Mouse (Mus musculus) CH12.LX (cell line): Measurements from ENCODE around the gene Ankrd28.
A peak's percentile ranks its signal among the peaks of the same experiment; 100 is the strongest.

Source experiments
- BHLHE40 ChIP-seq: IDR thresholded peaks from 2 replicates; pipeline ENCODE4 v1.6.1; 2011; ENCODE audit warnings: mild to moderate bottlenecking, low read depth, low read length, improper control_type of control experiment
- CHD2 ChIP-seq: IDR thresholded peaks from 2 replicates; pipeline ENCODE4 v1.6.1; 2011; ENCODE audit warnings: low read length, improper control_type of control experiment
- CTCF ChIP-seq, 2 experiments: IDR thresholded peaks in 1 of 2; conservative IDR thresholded peaks in 1 of 2; 2 replicates each; pipeline ENCODE4 v1.5.1; 2011 to 2012; ENCODE audit warnings: low read depth in 2 of 2, low read length in 2 of 2, improper control_type of control experiment in 1 of 2, inconsistent platforms in 1 of 2, mild to moderate bottlenecking in 1 of 2, moderate library complexity in 1 of 2
- ETS1 ChIP-seq: conservative IDR thresholded peaks from 2 replicates; pipeline ENCODE4 v1.6.1; 2012; ENCODE audit warnings: low read depth, mild to moderate bottlenecking, inconsistent platforms, low read length, improper control_type of control experiment, moderate library complexity
- MAX ChIP-seq: IDR thresholded peaks from 2 replicates; pipeline ENCODE4 v1.6.1; 2011; ENCODE audit warnings: low read length, improper control_type of control experiment
- MEF2A ChIP-seq: IDR thresholded peaks from 2 replicates; pipeline ENCODE4 v1.6.1; 2014; ENCODE audit warnings: low read depth, mild to moderate bottlenecking, inconsistent platforms, low read length, improper control_type of control experiment, borderline replicate concordance
- MXI1 ChIP-seq: IDR thresholded peaks from 2 replicates; pipeline ENCODE4 v1.6.1; 2011; ENCODE audit warnings: mild to moderate bottlenecking, low read depth, low read length, improper control_type of control experiment
- NELFE ChIP-seq: IDR thresholded peaks from 2 replicates; pipeline ENCODE4 v1.6.1; 2011; ENCODE audit warnings: low read depth, low read length, improper control_type of control experiment
- POLR2A ChIP-seq: IDR thresholded peaks from 2 replicates; pipeline ENCODE4 v1.6.1; 2011; ENCODE audit warnings: low read depth, mild to moderate bottlenecking, improper control_type of control experiment, low read length
- POLR2AphosphoS2 ChIP-seq: IDR thresholded peaks from 2 replicates; pipeline ENCODE4 v1.6.1; 2011; ENCODE audit warnings: low read depth, low read length, improper control_type of control experiment
- USF1 ChIP-seq: IDR thresholded peaks from 2 replicates; pipeline ENCODE4 v1.6.1; 2014; ENCODE audit warnings: low read depth, mild to moderate bottlenecking, inconsistent platforms, low read length, improper control_type of control experiment

DNA sequence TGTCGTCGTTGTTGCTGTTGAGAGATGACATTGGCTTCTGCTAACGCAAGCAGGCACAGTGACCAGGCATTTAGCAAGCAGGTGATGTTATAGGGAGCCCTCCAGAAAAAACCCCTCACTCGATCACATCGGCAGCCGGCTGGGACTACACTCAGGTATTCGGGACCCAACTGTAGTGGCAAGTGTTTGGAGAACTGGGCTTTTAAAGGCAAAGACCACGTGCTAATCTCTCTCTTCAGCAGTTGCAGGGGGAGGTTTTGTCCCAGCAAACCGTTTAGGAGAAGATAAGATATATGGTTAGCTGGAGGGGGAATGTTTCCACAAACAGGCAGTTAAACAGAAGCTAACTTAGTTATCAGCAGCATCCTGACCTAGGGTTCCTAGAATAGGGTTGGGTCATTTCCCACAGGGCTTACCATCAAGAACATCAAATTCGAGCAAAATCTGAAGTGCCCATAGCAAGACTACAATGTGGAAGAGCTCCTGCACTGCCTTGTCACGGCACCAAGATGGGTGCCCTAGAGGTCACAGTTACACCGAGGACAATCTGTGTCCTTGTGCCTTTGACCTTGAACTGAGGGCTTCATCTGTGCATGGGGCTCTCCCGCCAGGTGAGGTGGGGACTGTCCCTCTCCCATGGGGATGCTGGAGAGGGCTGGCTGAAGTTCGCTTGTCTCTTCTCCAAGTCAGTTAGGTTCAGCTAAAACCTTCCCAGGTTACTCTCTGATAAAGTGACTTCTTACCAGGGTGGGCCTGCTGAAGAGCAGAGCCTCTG lies 177.2 kb downstream of the Ankrd28 start:
- TF ChIP-seq POLR2AphosphoS2 (no peak), MAX (peak; percentile 84), CHD2 (no peak), POLR2A (no peak), MXI1 (peak; percentile 77), USF1 (no peak), CTCF (conservative IDR thresholded peaks at IDR 0.05 in 1 of 2, IDR thresholded peaks at IDR 0.05 in 1 of 2; ENCODE audit: low read depth in 2 of 2, low read length in 2 of 2) (no peak), BHLHE40 (no peak; the same call in 1 of the 2 replicates), MEF2A (peak; percentile 72; the same call in 1 of the 2 replicates), ETS1 (peak; percentile 44; the same call in 1 of the 2 replicates), NELFE (no peak; the same call in 1 of the 2 replicates)
